Mouse (Mus musculus): ENCODE measurements at regions not wholly inside any gene's neighbourhood (a gene's known extent, or its start where the extent isn't known, plus 50 kb on each side); places are given as distances from the start of the nearest gene placed in this dataset.
A peak's percentile ranks its signal among the peaks of the same experiment; 100 is the strongest.
"Not testable (repeated sequence)": the region's sequence is repeated elsewhere in the genome, so short reads cannot be mapped to it uniquely, and the experiment has no call there.

DNA sequence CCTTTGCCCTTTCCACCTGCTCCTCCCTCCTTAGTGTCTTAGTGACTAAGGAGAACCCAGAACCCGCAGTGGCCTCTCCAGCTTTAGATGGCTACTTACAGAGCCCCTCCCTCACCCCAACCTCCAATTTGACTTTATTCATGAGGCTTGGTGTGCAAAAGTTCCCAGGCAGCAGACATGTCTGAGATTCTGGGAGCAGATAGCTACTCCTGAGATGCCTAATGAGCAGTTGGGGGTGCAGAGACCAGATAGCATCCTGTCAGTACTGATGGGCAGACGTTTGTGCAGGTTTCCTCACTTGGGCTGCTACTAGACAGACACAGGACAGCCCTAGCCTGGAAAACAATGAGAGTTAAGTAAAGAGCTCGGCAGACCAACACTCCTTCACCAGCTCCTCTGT lies 83.7 kb upstream of the Cep85l start:
- no peaks in the 10 kb centered on the region for H3K9me3 ChIP-seq (replicated peaks; ENCODE audit: control insufficient read depth, low read length)
- no peak overlapping the region for H3K4me2 ChIP-seq
- no peak overlapping the region for H3K4me3 ChIP-seq (ENCODE audit: low read depth, low read length)
- ATAC-seq (replicated peaks; ENCODE audit: insufficient number of reproducible peaks, low FRiP score, low TSS enrichment) = no peak
- H3K27ac ChIP-seq (ENCODE audit: low read depth, low read length) = no peak overlapping the region
- WGBS (ENCODE audit: insufficient replicate concordance) = 38% methylated on average over 3 of the region's 3 CpGs
- no peak overlapping the region for H3K9ac ChIP-seq (ENCODE audit: low read depth, low read length)
- H3K4me1 ChIP-seq (ENCODE audit: control insufficient read depth, insufficient read depth, low read length) = peaks cover 16% of the 10 kb centered on the region
- no peaks in the 10 kb centered on the region for H3K27me3 ChIP-seq (ENCODE audit: control insufficient read depth, insufficient read depth, low read length)
- H3K36me3 ChIP-seq (ENCODE audit: control insufficient read depth, insufficient read depth, low read length) = no peaks in the 10 kb centered on the region

DNA sequence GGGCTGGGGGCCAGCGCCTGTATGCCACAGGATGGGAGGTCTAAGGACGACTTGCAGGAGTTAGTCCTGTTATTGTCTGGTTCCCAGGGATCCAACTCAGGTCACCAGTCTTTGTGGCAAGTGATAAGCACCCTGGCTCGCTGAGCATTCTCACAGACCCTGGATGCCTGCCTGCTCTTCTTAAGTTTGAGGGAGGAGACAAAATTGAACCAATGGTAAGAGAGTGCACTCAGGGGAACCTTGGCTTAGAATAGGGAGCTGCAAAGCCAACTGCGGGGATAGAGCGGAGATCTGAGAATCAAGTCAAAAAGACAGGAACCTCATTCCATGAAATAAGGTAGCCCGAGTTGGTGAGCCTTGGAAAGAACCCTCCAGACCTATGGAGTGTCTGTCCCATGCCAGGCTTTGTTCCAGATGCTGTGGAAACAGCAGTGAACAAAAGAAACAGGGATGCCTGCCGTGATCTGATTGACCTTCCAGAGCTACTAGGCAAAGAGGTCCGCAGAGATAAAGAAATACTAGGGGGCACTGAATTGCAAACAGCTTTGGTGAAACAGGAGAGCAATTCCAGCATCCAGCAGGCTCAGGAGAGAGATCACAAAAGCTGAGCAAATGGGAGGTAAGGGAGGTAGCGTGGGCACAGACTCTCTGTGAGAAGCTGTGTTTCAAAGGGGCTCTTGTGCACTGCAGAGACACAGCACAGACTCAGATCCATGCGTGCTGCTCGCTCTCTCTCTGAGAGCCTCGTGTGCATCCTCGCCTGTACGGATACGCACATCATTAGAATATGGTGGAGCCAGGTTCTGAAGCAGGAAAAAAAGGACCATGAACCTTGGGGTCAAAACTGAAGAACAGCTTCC lies 82.9 kb upstream of the Cep85l start:
- Histone ChIP-seq H3K27me3 (ENCODE audit: control insufficient read depth, insufficient read depth, low read length) (no peaks in the 10 kb centered on the region), H3K9ac (ENCODE audit: low read depth, low read length) (peak overlapping the region; percentile 24)

DNA sequence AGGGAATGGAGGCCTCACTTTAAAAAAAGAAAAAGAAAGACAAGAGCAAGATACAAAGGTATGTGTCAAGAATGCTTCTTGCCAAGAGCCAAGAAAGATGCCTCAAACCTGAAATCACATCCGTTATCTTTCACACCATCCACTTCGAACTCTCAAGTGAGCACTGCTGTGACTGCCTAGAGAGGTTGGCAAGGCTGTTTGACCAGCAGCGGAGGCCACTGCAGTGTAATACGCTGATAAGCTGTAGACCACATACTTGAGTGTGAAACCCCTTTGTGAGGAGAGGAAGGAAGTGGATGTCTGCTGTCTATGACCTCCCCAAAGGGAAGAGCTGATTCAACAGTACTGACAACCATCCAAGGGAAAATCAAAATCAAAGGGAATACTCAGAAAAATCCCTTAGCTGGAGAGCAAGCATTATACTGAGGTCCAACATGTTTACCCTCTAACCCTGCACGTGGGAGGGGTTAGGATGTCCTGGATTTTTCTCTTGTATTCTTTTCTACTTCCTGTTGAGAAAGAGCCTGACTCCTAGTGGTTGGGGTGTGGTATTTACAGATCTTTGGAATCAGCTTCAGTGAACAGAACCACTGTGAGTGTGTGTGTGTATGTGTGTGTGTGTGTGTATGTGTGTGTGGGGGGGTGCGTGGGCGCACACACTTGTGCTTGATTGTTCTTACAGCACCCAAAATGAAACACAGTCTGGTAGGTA lies 81.5 kb upstream of the Cep85l start:
- H3K36me3 ChIP-seq (ENCODE audit: control insufficient read depth, insufficient read depth, low read length) = no peaks in the 10 kb centered on the region
- H3K9ac ChIP-seq (ENCODE audit: low read depth, low read length) = no peak overlapping the region
- no peaks in the 10 kb centered on the region for H3K27me3 ChIP-seq (ENCODE audit: control insufficient read depth, insufficient read depth, low read length)
- ATAC-seq (replicated peaks; ENCODE audit: insufficient number of reproducible peaks, low FRiP score, low TSS enrichment) = no peak
- no peak overlapping the region for H3K4me2 ChIP-seq
- no peaks in the 10 kb centered on the region for H3K9me3 ChIP-seq (replicated peaks; ENCODE audit: control insufficient read depth, low read length)
- H3K4me3 ChIP-seq (ENCODE audit: low read depth, low read length) = no peak overlapping the region
- no peak overlapping the region for H3K27ac ChIP-seq (ENCODE audit: low read depth, low read length)
- WGBS (ENCODE audit: insufficient replicate concordance) = 44% methylated on average over 7 of the region's 7 CpGs
- peaks cover 16% of the 10 kb centered on the region for H3K4me1 ChIP-seq (ENCODE audit: control insufficient read depth, insufficient read depth, low read length)

More for the DNA sequence above, 82.9 kb upstream of the Cep85l start:
- WGBS (ENCODE audit: insufficient replicate concordance) = 40% methylated on average over 15 of the region's 15 CpGs
- Histone ChIP-seq H3K36me3 (ENCODE audit: control insufficient read depth, insufficient read depth, low read length) (no peaks in the 10 kb centered on the region), H3K9me3 (replicated peaks; ENCODE audit: control insufficient read depth, low read length) (no peaks in the 10 kb centered on the region), H3K4me3 (ENCODE audit: low read depth, low read length) (no peak overlapping the region), H3K4me1 (ENCODE audit: control insufficient read depth, insufficient read depth, low read length) (peaks cover 16% of the 10 kb centered on the region), H3K4me2 (peak overlapping the region; percentile 50), H3K27ac (ENCODE audit: low read depth, low read length) (no peak overlapping the region)
- no peak for ATAC-seq (replicated peaks; ENCODE audit: insufficient number of reproducible peaks, low FRiP score, low TSS enrichment)

DNA sequence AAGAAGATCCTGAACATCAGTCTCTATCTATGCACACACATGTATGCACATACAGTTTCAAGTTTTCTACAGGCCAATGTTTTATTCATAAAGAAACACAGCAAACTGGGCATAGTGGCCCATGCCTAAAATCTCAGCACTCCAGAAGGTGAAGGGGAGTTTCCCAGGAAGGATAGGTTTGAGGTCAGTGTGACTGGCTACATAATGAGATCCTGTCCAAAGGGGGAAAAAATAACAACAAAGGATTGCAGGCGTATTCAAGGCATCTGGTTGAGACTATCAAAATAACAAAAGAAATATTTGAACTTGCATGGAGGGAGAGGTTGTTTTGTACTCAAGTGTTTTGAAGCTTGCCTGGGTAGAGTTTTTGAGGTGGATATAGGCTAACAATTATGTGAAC lies 80.0 kb upstream of the Cep85l start:
- H3K9me3 ChIP-seq (replicated peaks; ENCODE audit: control insufficient read depth, low read length); H3K9ac ChIP-seq (ENCODE audit: low read depth, low read length); H3K27me3 ChIP-seq (ENCODE audit: control insufficient read depth, insufficient read depth, low read length); H3K4me3 ChIP-seq (ENCODE audit: low read depth, low read length); H3K36me3 ChIP-seq (ENCODE audit: control insufficient read depth, insufficient read depth, low read length); H3K27ac ChIP-seq (ENCODE audit: low read depth, low read length); ATAC-seq (replicated peaks; ENCODE audit: insufficient number of reproducible peaks, low FRiP score, low TSS enrichment); H3K4me2 ChIP-seq: not testable (repeated sequence)
- peaks cover 14% of the 10 kb centered on the region for H3K4me1 ChIP-seq (ENCODE audit: control insufficient read depth, insufficient read depth, low read length)
- 54% methylated on average over 1 of the region's 1 CpGs for WGBS (ENCODE audit: insufficient replicate concordance)

DNA sequence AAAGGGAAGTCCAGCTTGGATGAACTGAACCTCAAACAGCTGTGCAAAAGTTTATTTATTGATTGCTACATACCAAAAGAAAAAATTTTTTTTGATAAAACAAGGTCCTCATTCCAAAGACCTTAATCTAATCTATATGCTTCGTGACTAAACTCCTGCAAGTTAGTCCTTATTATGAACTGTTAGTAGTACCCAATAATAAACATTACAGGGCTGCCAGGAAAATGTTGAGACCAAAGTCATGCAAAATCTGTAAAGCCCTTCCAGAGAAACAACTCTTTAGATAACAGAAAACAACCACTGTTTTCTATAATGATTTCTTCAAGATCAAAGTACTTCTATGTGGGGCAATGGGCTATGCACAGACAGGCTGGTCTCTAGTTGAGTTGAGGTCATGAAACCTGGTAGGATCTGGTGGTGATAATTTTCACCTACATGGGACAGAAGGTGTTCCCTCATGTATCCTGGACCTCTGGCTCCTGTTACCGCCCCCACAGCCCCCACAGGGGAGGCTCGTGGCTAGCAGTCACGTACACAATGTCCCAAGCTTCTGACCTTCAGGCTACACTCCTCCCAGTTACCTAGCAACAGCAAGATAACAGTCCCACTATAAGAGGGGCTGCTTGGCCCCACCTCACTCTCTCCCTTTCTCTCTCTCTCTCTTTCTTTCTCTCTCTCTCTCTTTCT lies 76.4 kb upstream of the Cep85l start:
- H3K27ac ChIP-seq (ENCODE audit: low read depth, low read length) = no peak overlapping the region
- H3K36me3 ChIP-seq (ENCODE audit: control insufficient read depth, insufficient read depth, low read length) = no peaks in the 10 kb centered on the region
- H3K4me1 ChIP-seq (ENCODE audit: control insufficient read depth, insufficient read depth, low read length) = peaks cover 3% of the 10 kb centered on the region; the same call in 1 of the 2 replicates
- H3K27me3 ChIP-seq (ENCODE audit: control insufficient read depth, insufficient read depth, low read length) = no peaks in the 10 kb centered on the region
- no peak overlapping the region for H3K4me2 ChIP-seq
- 41% methylated on average over 4 of the region's 4 CpGs for WGBS (ENCODE audit: insufficient replicate concordance)
- H3K9ac ChIP-seq (ENCODE audit: low read depth, low read length) = no peak overlapping the region
- H3K4me3 ChIP-seq (ENCODE audit: low read depth, low read length) = no peak overlapping the region
- H3K9me3 ChIP-seq (replicated peaks; ENCODE audit: control insufficient read depth, low read length) = no peaks in the 10 kb centered on the region
- ATAC-seq (replicated peaks; ENCODE audit: insufficient number of reproducible peaks, low FRiP score, low TSS enrichment) = no peak

DNA sequence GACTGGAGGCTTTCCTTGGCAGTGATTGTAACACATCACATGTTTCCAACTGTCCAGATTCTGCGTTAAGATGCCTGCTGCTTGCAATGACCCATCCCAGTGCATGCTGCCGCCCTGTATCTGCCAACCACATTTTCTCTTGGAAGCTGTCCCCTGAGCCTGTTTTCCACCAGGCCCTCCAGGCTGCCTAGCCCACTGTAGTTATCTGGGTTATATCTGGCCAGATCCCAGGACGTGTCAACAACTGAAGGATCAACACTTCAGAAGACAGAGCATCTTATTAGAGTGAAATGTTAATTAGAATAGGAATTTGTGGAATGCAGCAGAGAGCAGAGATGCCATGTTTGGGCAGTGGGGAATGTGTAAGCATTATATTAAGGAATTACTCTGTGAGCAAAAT lies 65.0 kb upstream of the Cep85l start:
- 0 out of 2 replicates have a peak, but pooled peaks have one; percentile 39 for ATAC-seq (replicated peaks; ENCODE audit: insufficient number of reproducible peaks, low FRiP score, low TSS enrichment)
- H3K27ac ChIP-seq (ENCODE audit: low read depth, low read length) = no peak overlapping the region
- H3K9ac ChIP-seq (ENCODE audit: low read depth, low read length) = no peak overlapping the region
- H3K36me3 ChIP-seq (ENCODE audit: control insufficient read depth, insufficient read depth, low read length) = no peaks in the 10 kb centered on the region
- H3K4me1 ChIP-seq (ENCODE audit: control insufficient read depth, insufficient read depth, low read length) = peaks cover 6% of the 10 kb centered on the region; the same call in 1 of the 2 replicates
- H3K27me3 ChIP-seq (ENCODE audit: control insufficient read depth, insufficient read depth, low read length) = no peaks in the 10 kb centered on the region
- H3K4me2 ChIP-seq = no peak overlapping the region
- H3K9me3 ChIP-seq (replicated peaks; ENCODE audit: control insufficient read depth, low read length) = no peaks in the 10 kb centered on the region
- WGBS (ENCODE audit: insufficient replicate concordance) = 30% methylated on average over 3 of the region's 3 CpGs
- H3K4me3 ChIP-seq (ENCODE audit: low read depth, low read length) = no peak overlapping the region

DNA sequence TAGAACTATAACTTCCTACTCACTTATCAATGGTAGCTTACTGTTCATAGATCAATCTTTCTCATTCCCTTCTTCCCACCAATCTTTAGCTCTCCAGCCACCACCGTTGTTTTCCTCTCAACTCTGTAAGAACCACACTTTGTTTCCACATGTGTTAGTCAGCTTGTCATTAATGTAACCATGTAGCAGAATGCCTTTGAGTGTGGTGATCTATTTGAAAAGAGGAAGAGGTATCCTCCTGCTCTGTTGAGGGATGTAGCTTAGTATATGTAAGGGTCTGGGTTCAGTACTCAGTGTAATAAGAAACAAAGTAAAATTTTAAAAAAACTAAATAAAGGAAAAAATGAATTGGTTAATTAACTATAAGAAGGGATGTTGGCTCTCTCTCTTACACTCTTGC lies 63.7 kb upstream of the Cep85l start:
- H3K4me2 ChIP-seq = no peak overlapping the region
- peaks cover 6% of the 10 kb centered on the region; the same call in 1 of the 2 replicates for H3K4me1 ChIP-seq (ENCODE audit: control insufficient read depth, insufficient read depth, low read length)
- H3K4me3 ChIP-seq (ENCODE audit: low read depth, low read length) = no peak overlapping the region
- H3K27ac ChIP-seq (ENCODE audit: low read depth, low read length) = no peak overlapping the region
- H3K36me3 ChIP-seq (ENCODE audit: control insufficient read depth, insufficient read depth, low read length) = no peaks in the 10 kb centered on the region
- H3K9me3 ChIP-seq (replicated peaks; ENCODE audit: control insufficient read depth, low read length) = no peaks in the 10 kb centered on the region
- WGBS (ENCODE audit: insufficient replicate concordance) = 79% methylated on average over 1 of the region's 1 CpGs
- H3K9ac ChIP-seq (ENCODE audit: low read depth, low read length) = no peak overlapping the region
- H3K27me3 ChIP-seq (ENCODE audit: control insufficient read depth, insufficient read depth, low read length) = no peaks in the 10 kb centered on the region
- no peak for ATAC-seq (replicated peaks; ENCODE audit: insufficient number of reproducible peaks, low FRiP score, low TSS enrichment)

DNA sequence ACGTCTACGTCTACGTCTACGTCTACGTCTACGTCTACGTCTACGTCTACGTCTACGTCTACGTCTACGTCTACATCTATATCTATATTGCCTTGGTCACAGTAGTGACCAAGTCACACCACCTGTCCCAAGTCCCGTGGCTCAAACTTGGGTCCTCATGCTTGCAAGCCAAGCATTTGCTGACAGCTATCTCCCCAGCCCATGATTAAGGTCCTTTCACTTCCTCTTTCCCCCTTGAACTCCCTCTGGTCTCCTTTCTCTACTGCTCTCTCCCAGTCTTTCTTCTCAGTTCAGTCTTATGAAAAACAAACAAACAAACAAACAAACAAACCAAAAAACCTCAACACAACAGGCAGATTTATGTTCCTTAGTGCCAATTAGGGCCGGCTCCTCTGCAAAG lies 63.2 kb upstream of the Cep85l start:
- H3K4me1 ChIP-seq (ENCODE audit: control insufficient read depth, insufficient read depth, low read length) = peaks cover 6% of the 10 kb centered on the region; the same call in 1 of the 2 replicates
- H3K4me2 ChIP-seq = no peak overlapping the region
- no peak overlapping the region for H3K4me3 ChIP-seq (ENCODE audit: low read depth, low read length)
- WGBS (ENCODE audit: insufficient replicate concordance) = 94% methylated on average over 14 of the region's 14 CpGs
- no peaks in the 10 kb centered on the region for H3K36me3 ChIP-seq (ENCODE audit: control insufficient read depth, insufficient read depth, low read length)
- no peak for ATAC-seq (replicated peaks; ENCODE audit: insufficient number of reproducible peaks, low FRiP score, low TSS enrichment)
- H3K9me3 ChIP-seq (replicated peaks; ENCODE audit: control insufficient read depth, low read length) = no peaks in the 10 kb centered on the region
- no peak overlapping the region for H3K9ac ChIP-seq (ENCODE audit: low read depth, low read length)
- no peak overlapping the region for H3K27ac ChIP-seq (ENCODE audit: low read depth, low read length)
- H3K27me3 ChIP-seq (ENCODE audit: control insufficient read depth, insufficient read depth, low read length) = no peaks in the 10 kb centered on the region

Data from heart, embryonic 11.5 days (tissue).